Mouse (Mus musculus): ENCODE data around the gene Pnrc2. TPM values are rescaled to one million over a fixed set of nuclear protein-coding genes. Genes with fewer than 3 reads are reported as not detected.

Pnrc2 gene
- polyA plus RNA-seq, 1 experiment from 2014 or later, result 191 TPM

DNA sequence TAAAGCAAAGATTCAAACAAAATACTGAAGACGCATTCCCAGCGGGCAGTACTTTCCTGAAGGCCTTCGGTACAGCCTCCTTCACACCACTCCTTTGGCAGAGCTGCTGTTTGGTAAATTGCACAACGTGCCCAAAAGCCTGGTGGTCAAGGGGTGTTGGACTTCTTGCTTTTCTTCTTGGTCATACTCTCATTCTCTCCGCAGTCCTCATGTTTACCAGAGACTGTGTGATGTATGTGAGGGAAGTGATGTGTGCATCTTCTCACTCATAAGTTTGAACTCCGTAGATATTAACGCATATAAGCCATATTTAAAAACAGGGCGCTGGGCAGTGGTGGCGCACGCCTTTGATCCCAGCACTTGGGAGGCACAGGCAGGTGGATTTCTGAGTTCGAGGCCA is 19.0 kb downstream of the Pnrc2 start:
- Histone ChIP-seq H3K9ac (peak overlapping the region; percentile 98), H3K9me3 (ENCODE audit: low read depth, low read length) (no peaks in the 10 kb centered on the region), H3K4me1 (ENCODE audit: insufficient read depth) (peaks cover 15% of the 10 kb centered on the region), H3K27me3 (ENCODE audit: insufficient read depth, low read length) (no peaks in the 10 kb centered on the region), H3K27ac (ENCODE audit: low read depth) (peak overlapping the region; percentile 100), H3K36me3 (ENCODE audit: insufficient read depth) (peaks cover 11% of the 10 kb centered on the region), H3K4me3 (ENCODE audit: low read depth, low read length) (peak overlapping the region; percentile 91; the same call in 1 of the 2 replicates), H3K4me2 (peak overlapping the region; percentile 91)
- ATAC-seq (ENCODE audit: insufficient read depth) (no peak), DNase-seq (no peak)
- no peak for TF ChIP-seq CTCF (IDR thresholded peaks at IDR 0.05; ENCODE audit: low read depth)
- 67% methylated on average over 11 of the region's 11 CpGs for WGBS

DNA sequence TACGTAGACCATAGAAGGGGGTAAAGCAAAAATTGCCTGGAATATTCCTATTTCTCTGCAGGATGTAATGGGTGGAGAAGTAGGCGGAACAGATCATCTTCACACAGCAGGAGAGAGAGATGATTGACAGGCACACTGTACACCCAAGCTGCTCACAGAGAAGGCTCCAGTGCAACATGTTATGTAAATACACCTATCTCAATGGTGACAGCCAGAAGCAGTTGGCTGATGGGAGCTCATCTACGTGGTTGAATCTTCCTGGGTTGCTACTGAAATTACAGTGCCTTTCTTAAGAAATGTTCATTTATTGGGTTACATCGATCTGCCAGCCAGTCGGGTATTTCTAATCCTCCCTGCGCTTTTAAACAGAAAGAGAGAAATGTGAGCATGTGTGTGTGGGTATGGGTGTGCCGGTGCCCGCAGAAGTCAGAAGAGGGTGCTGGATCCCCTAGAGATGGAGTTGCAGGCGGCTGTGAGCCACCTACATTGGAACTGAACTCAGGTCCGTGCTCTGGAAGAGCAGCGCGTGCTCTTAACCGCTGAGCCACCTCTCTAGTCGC is 19.6 kb downstream of the Pnrc2 start:
- Histone ChIP-seq H3K4me3 (ENCODE audit: low read depth, low read length) (no peak overlapping the region), H3K4me2 (peak overlapping the region; percentile 91; the same call in 1 of the 2 replicates), H3K4me1 (ENCODE audit: insufficient read depth) (peaks cover 9% of the 10 kb centered on the region), H3K27ac (ENCODE audit: low read depth) (no peak overlapping the region), H3K36me3 (ENCODE audit: insufficient read depth) (peaks cover 5% of the 10 kb centered on the region; the same call in 1 of the 2 replicates), H3K9ac (no peak overlapping the region), H3K9me3 (ENCODE audit: low read depth, low read length) (no peaks in the 10 kb centered on the region), H3K27me3 (ENCODE audit: insufficient read depth, low read length) (no peaks in the 10 kb centered on the region)
- 87% methylated on average over 14 of the region's 14 CpGs for WGBS
- DNase-seq, result no peak
- no peak for TF ChIP-seq CTCF (IDR thresholded peaks at IDR 0.05; ENCODE audit: low read depth)
- ATAC-seq (ENCODE audit: insufficient read depth), result no peak

DNA sequence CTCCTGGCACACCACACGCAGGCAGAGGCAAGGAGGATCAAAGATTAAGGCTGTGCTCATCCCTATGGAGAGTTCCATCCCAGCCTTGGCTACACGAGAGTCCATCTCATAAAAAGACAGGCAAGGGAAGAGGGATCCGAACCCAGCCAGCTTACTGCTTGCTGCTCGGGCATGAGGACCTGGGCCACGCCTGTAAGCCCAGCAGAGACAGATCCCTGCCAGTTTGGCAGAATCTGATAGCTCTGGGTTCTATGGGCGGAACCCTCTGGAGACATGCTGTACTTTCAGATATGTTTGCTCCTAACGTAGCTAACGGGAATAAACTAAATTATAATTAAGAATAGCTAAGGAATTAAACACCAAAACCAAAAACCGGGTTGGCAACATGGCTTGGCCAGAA is 21.7 kb downstream of the Pnrc2 start:
- TF ChIP-seq CTCF (IDR thresholded peaks at IDR 0.05; ENCODE audit: low read depth), result no peak
- no peaks in the 10 kb centered on the region for H3K36me3 ChIP-seq (ENCODE audit: insufficient read depth)
- H3K27ac ChIP-seq (ENCODE audit: low read depth), result no peak overlapping the region
- no peaks in the 10 kb centered on the region for H3K27me3 ChIP-seq (ENCODE audit: insufficient read depth, low read length)
- WGBS, result 81% methylated on average over 9 of the region's 9 CpGs
- H3K4me1 ChIP-seq (ENCODE audit: insufficient read depth), result no peaks in the 10 kb centered on the region; the same call in 1 of the 2 replicates
- H3K9me3 ChIP-seq (ENCODE audit: low read depth, low read length), result no peaks in the 10 kb centered on the region
- H3K9ac ChIP-seq, result no peak overlapping the region
- no peak for ATAC-seq (ENCODE audit: insufficient read depth)
- no peak overlapping the region for H3K4me3 ChIP-seq (ENCODE audit: low read depth, low read length)
- no peak for DNase-seq
- no peak overlapping the region for H3K4me2 ChIP-seq

DNA sequence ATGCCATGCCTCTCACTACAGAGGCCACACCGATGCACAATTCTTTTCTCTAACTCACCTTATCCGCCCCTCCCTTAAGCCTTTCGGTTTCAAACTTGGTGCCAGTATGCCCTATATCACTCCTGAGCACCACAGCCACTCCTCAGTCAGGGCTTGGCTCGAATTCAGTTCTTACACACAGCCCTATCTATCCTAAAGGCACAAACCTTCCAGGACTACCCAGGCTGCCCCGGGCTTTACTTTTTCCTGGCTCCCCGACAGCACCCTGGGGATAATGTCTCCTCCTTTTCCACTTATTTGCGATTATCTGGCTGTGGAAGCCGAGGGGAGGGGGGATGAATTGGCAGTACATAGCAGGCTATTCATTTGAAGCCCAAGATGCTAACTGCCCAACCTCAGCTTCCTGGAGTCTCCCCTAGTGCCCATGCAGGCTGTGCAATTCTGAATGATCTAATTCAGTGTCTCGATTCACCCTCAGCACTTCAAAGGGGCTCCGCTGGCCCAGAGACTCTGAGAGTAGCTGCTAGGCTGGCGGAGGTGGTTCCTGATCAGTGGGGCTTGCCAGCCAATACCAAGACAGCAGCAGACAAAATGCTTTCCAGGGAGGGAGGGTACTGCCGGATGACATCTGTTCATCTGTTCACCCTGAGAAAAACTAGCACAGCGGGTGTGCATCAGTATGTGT is 23.1 kb downstream of the Pnrc2 start:
- Histone ChIP-seq H3K27ac (ENCODE audit: low read depth) (no peak overlapping the region), H3K4me1 (ENCODE audit: insufficient read depth) (no peaks in the 10 kb centered on the region; the same call in 1 of the 2 replicates), H3K9ac (no peak overlapping the region), H3K36me3 (ENCODE audit: insufficient read depth) (no peaks in the 10 kb centered on the region), H3K4me2 (no peak overlapping the region), H3K27me3 (ENCODE audit: insufficient read depth, low read length) (no peaks in the 10 kb centered on the region), H3K9me3 (ENCODE audit: low read depth, low read length) (no peaks in the 10 kb centered on the region), H3K4me3 (ENCODE audit: low read depth, low read length) (no peak overlapping the region)
- ATAC-seq (ENCODE audit: insufficient read depth) (no peak), DNase-seq (no peak)
- 39% methylated on average over 13 of the region's 13 CpGs for WGBS
- no peak for TF ChIP-seq CTCF (IDR thresholded peaks at IDR 0.05; ENCODE audit: low read depth)

DNA sequence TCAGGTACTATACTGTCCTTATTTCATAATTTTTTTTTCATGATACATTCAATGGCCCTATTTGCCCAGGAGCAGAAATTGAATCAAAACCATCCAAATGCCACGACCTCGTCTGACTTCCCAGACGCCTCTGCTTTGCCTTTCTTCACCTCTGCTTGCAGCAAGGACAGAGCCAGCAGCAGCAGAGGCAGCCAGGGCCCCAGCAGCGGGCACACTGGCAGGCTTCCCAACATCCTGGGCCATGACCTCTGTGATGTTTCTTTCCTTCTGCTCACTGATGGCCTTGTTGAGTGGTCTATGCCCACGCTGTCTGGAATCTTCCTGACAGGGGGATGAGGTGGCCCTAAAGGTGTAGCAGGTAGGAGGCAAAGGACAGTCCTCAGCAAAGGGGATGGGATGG is 26.1 kb downstream of the Pnrc2 start:
- ATAC-seq (ENCODE audit: insufficient read depth) (no peak), DNase-seq (no peak)
- no peaks in the 10 kb centered on the region for H3K36me3 ChIP-seq (ENCODE audit: insufficient read depth)
- H3K4me3 ChIP-seq (ENCODE audit: low read depth, low read length), result no peak overlapping the region
- no peak for TF ChIP-seq CTCF (IDR thresholded peaks at IDR 0.05; ENCODE audit: low read depth)
- no peak overlapping the region for H3K27ac ChIP-seq (ENCODE audit: low read depth)
- no peaks in the 10 kb centered on the region for H3K27me3 ChIP-seq (ENCODE audit: insufficient read depth, low read length)
- H3K9me3 ChIP-seq (ENCODE audit: low read depth, low read length), result no peaks in the 10 kb centered on the region
- H3K9ac ChIP-seq, result no peak overlapping the region
- 40% methylated on average over 5 of the region's 5 CpGs for WGBS
- H3K4me2 ChIP-seq, result no peak overlapping the region
- H3K4me1 ChIP-seq (ENCODE audit: insufficient read depth), result no peaks in the 10 kb centered on the region; the same call in 1 of the 2 replicates

DNA sequence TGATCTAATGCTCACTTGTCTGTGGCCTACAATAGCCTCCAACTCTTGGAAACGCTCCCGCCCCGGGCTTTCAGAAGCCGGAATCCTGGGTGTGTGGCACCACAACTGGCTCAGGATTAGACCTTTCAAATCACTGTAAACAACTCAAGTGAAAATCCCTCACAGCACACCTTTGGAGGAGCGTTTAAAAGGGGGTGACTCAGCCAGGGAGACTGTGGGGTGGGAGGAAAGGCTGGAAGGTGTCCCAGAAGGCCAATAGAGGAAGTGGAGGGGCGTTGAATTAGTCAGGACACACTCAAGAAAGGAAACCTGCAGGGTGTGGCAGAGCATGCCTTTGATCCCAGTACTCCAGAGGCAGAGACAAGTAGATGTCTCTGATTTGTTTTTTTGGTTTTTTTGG is 29.2 kb downstream of the Pnrc2 start:
- ATAC-seq (ENCODE audit: insufficient read depth) (no peak), DNase-seq (no peak)
- H3K9ac ChIP-seq, result no peak overlapping the region
- 68% methylated on average over 6 of the region's 6 CpGs for WGBS
- H3K4me1 ChIP-seq (ENCODE audit: insufficient read depth), result no peaks in the 10 kb centered on the region
- no peak overlapping the region for H3K4me3 ChIP-seq (ENCODE audit: low read depth, low read length)
- no peaks in the 10 kb centered on the region for H3K36me3 ChIP-seq (ENCODE audit: insufficient read depth)
- TF ChIP-seq CTCF (IDR thresholded peaks at IDR 0.05; ENCODE audit: low read depth), result no peak
- no peak overlapping the region for H3K27ac ChIP-seq (ENCODE audit: low read depth)
- H3K4me2 ChIP-seq, result no peak overlapping the region
- H3K27me3 ChIP-seq (ENCODE audit: insufficient read depth, low read length), result no peaks in the 10 kb centered on the region
- no peaks in the 10 kb centered on the region for H3K9me3 ChIP-seq (ENCODE audit: low read depth, low read length)

DNA sequence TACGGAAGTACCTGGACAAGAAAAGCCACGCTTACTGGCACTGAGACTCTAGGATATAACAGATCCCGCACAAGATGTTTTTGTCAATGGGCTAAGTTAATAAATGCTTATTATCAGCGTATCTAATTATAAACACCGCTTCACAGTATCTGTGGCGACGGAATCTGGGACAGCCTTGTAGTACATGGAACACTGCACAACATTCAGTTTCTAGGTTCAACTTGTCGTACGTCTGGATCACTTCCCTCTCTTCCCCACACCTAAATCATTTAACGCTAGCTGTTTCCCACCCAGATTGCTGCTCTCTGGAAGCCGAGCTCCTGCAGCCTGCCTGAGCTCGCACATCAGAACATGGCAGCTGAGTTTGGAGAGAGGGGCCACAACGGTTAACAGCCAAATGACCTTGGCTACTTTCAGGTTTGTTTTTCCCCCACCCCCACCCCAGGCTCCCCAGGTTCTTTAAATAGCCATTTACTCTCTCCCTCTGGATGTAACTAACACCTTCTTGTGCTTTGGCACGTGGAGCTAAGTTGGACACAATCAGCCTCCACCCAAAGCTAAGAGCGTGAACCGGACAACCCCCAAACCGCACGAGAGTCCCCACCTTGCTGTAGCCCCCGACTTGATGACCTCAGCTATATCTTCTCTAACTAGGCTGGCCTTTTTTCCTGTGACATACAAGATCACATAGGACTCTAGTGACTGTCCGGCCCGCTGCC is 34.2 kb downstream of the Pnrc2 start:
- H3K4me2 ChIP-seq, result no peak overlapping the region
- WGBS, result 68% methylated on average over 21 of the region's 21 CpGs
- no peaks in the 10 kb centered on the region for H3K4me1 ChIP-seq (ENCODE audit: insufficient read depth)

More for the DNA sequence above, 34.2 kb downstream of the Pnrc2 start:
- no peak for ATAC-seq (ENCODE audit: insufficient read depth)
- no peak for TF ChIP-seq CTCF (IDR thresholded peaks at IDR 0.05; ENCODE audit: low read depth)
- Histone ChIP-seq H3K27ac (ENCODE audit: low read depth) (peak overlapping the region; percentile 46; the same call in 1 of the 2 replicates), H3K9me3 (ENCODE audit: low read depth, low read length) (no peaks in the 10 kb centered on the region), H3K36me3 (ENCODE audit: insufficient read depth) (no peaks in the 10 kb centered on the region), H3K4me3 (ENCODE audit: low read depth, low read length) (no peak overlapping the region), H3K27me3 (ENCODE audit: insufficient read depth, low read length) (no peaks in the 10 kb centered on the region), H3K9ac (no peak overlapping the region)
- no peak for DNase-seq

Measured in lung, embryonic 14.5 days (tissue).